Mouse (Mus musculus) B cell, adult 62 days (primary cell): ENCODE measurements around the gene Olfr32. TPM values are rescaled to one million over a fixed set of nuclear protein-coding genes. Genes with fewer than 3 reads are reported as not detected.

Source experiments
- total RNA-seq: library from RNA; stranded (reverse); gene quantifications from 4 replicates; pipeline ENCODE4 v1.2.4, GENCODE M21; 2023

Gene Olfr32
- total RNA-seq = not detected in 4 replicates

GRCm38 (mm10) chr2:90142196-90142595 is at the start of gene Olfr32:
TSS of gene Olfr32 (minus strand) at chr2:90142296.

GRCm38 (mm10) chr2:90152991-90153390 is 10.9 kb upstream of the Olfr32 start, which contains the start of gene Olfr1270:
TSS of gene Olfr1270 (minus strand) at chr2:90153091.

GRCm38 (mm10) chr2:90121312-90121711 is 20.8 kb downstream of the Olfr32 start, which contains the start of gene Olfr1269:
TSS of gene Olfr1269 (minus strand) at chr2:90121412.

Other genes starting within 250 kb of the Olfr32 start
- gene Olfr1258, start 215.0 kb downstream of the Olfr32 start, total RNA-seq = not detected in 4 replicates
- not detected in 4 replicates for gene Olfr1259, start 193.6 kb downstream of the Olfr32 start, total RNA-seq
- gene Olfr1260, start 168.0 kb downstream of the Olfr32 start, total RNA-seq = not detected in 4 replicates
- gene Olfr1261, start 151.1 kb downstream of the Olfr32 start, total RNA-seq = not detected in 4 replicates
- gene Olfr1262, start 142.2 kb downstream of the Olfr32 start, total RNA-seq = not detected in 4 replicates
- gene Olfr1263, start 130.2 kb downstream of the Olfr32 start, total RNA-seq = not detected in 4 replicates
- not detected in 4 replicates for gene Olfr1264, start 116.7 kb downstream of the Olfr32 start, total RNA-seq
- 0.09 TPM in 1 of 4 replicates, not detected in the others for gene Olfr1265, start 107.0 kb downstream of the Olfr32 start, total RNA-seq
- not detected in 4 replicates for gene Olfr140, start 78.7 kb downstream of the Olfr32 start, total RNA-seq
- not detected in 4 replicates for gene Olfr1269, start 20.9 kb downstream of the Olfr32 start, total RNA-seq
- not detected in 4 replicates for gene Olfr1270, start 10.8 kb upstream of the Olfr32 start, total RNA-seq
- 0.24 to 0.72 TPM (median 0.38 TPM) in 4 replicates for gene Olfr1506, start 82.2 kb upstream of the Olfr32 start, total RNA-seq
- gene Olfr142, start 115.3 kb upstream of the Olfr32 start, total RNA-seq = not detected in 4 replicates
- not detected in 4 replicates for gene Olfr1271, start 128.7 kb upstream of the Olfr32 start, total RNA-seq
- gene Olfr1272, start 150.5 kb upstream of the Olfr32 start, total RNA-seq = not detected in 4 replicates
- not detected in 4 replicates for gene Gm13769, start 179.9 kb upstream of the Olfr32 start, total RNA-seq